Mouse (Mus musculus): ENCODE measurements around the gene Slc35g3. TPM values are rescaled to one million over a fixed set of nuclear protein-coding genes. Genes with fewer than 3 reads are reported as not detected.

The Slc35g3 gene
- total and polyA plus RNA-seq, 3 experiments = 0.18 to 0.27 TPM; not detected in 1

- DNase-seq (ENCODE audit: low spot score) = no peak
- ATAC-seq (ENCODE audit: extremely low read depth, insufficient number of reproducible peaks, low FRiP score, poor library complexity, severe bottlenecking) = no peak
- Histone ChIP-seq H3K9me3 (replicated peaks) (no peaks in the 10 kb centered on the region), H3K36me3 (replicated peaks) (no peaks in the 10 kb centered on the region), H3K4me3 (ENCODE audit: low read depth, low read length) (no peak overlapping the region), H3K4me1 (ENCODE audit: insufficient read depth, low read depth, low read length) (peaks cover 23% of the 10 kb centered on the region), H3K27me3 (ENCODE audit: insufficient read depth, low read length) (peaks cover 19% of the 10 kb centered on the region)
- TF ChIP-seq POLR2AphosphoS5 (IDR thresholded peaks at IDR 0.05; ENCODE audit: insufficient replicate concordance, low read depth, low read length) (no peak), GATA2 (IDR thresholded peaks at IDR 0.05; ENCODE audit: borderline replicate concordance, low read depth, low read length) (no peak), CTCF (IDR thresholded peaks at IDR 0.05; ENCODE audit: low read depth, low read length) (no peak), GATA1 (IDR thresholded peaks at IDR 0.05; ENCODE audit: borderline replicate concordance, low read length) (no peak), TAL1 (conservative IDR thresholded peaks at IDR 0.05; ENCODE audit: low read depth, low read length) (no peak)
These were observed 48.7 kb downstream of the Slc35g3 start for GRCm38 (mm10) chr11:69712954-69713672.

- Histone ChIP-seq H3K4me3 (ENCODE audit: low read depth, low read length) (no peak overlapping the region), H3K27me3 (ENCODE audit: insufficient read depth, low read length) (peaks cover 24% of the 10 kb centered on the region), H3K9me3 (replicated peaks) (no peaks in the 10 kb centered on the region), H3K4me1 (ENCODE audit: insufficient read depth, low read depth, low read length) (peaks cover 20% of the 10 kb centered on the region), H3K36me3 (replicated peaks) (no peaks in the 10 kb centered on the region)
- DNase-seq (ENCODE audit: low spot score) = no peak
- TF ChIP-seq GATA2 (IDR thresholded peaks at IDR 0.05; ENCODE audit: borderline replicate concordance, low read depth, low read length) = no peak
- TF ChIP-seq POLR2AphosphoS5 (IDR thresholded peaks at IDR 0.05; ENCODE audit: insufficient replicate concordance, low read depth, low read length) = no peak
- no peak for TF ChIP-seq GATA1 (IDR thresholded peaks at IDR 0.05; ENCODE audit: borderline replicate concordance, low read length)
- no peak for TF ChIP-seq TAL1 (conservative IDR thresholded peaks at IDR 0.05; ENCODE audit: low read depth, low read length)
- no peak for TF ChIP-seq CTCF (IDR thresholded peaks at IDR 0.05; ENCODE audit: low read depth, low read length)
- no peak for ATAC-seq (ENCODE audit: extremely low read depth, insufficient number of reproducible peaks, low FRiP score, poor library complexity, severe bottlenecking)
These were observed 50.7 kb downstream of the Slc35g3 start for GRCm38 (mm10) chr11:69711082-69711481.

GRCm38 (mm10) chr11:69710470-69710869, 51.3 kb downstream of the Slc35g3 start:
- H3K27me3 ChIP-seq (ENCODE audit: insufficient read depth, low read length) = peaks cover 23% of the 10 kb centered on the region
- DNase-seq (ENCODE audit: low spot score) (no peak), ATAC-seq (ENCODE audit: extremely low read depth, insufficient number of reproducible peaks, low FRiP score, poor library complexity, severe bottlenecking) (no peak)
- H3K4me3 ChIP-seq (ENCODE audit: low read depth, low read length) = no peak overlapping the region
- no peaks in the 10 kb centered on the region for H3K9me3 ChIP-seq (replicated peaks)
- H3K4me1 ChIP-seq (ENCODE audit: insufficient read depth, low read depth, low read length) = peaks cover 14% of the 10 kb centered on the region
- TF ChIP-seq TAL1 (conservative IDR thresholded peaks at IDR 0.05; ENCODE audit: low read depth, low read length) (no peak), CTCF (IDR thresholded peaks at IDR 0.05; ENCODE audit: low read depth, low read length) (no peak), GATA2 (IDR thresholded peaks at IDR 0.05; ENCODE audit: borderline replicate concordance, low read depth, low read length) (no peak), GATA1 (IDR thresholded peaks at IDR 0.05; ENCODE audit: borderline replicate concordance, low read length) (no peak)
- H3K36me3 ChIP-seq (replicated peaks) = no peaks in the 10 kb centered on the region

Other genes with a start within 250 kb of the Slc35g3 start
Only the 20 nearest of the 43 such genes appear.
- 2.1 TPM in 1 of 2 replicates, not detected in the other for gene Sox15, start 106.7 kb downstream of the Slc35g3 start, total RNA-seq (2014; fragmentation: Nextera tagmentation)
- 0.17 TPM in 1 of 2 replicates, not detected in the other for gene Sox15, start 106.7 kb downstream of the Slc35g3 start, total RNA-seq (2017)
- 0.20 and 0.36 TPM in 2 replicates for gene Sox15, start 106.7 kb downstream of the Slc35g3 start, polyA plus RNA-seq (2012)
- 27.0 and 31.1 TPM in 2 replicates for gene Mpdu1, start 99.3 kb downstream of the Slc35g3 start, total RNA-seq (2014; fragmentation: Nextera tagmentation)
- gene Mpdu1, start 99.3 kb downstream of the Slc35g3 start, total RNA-seq (2017) = 43.4 and 63.6 TPM in 2 replicates
- 22.7 and 24.9 TPM in 2 replicates for gene Mpdu1, start 99.3 kb downstream of the Slc35g3 start, polyA plus RNA-seq (2012)
- gene Cd68, start 95.8 kb downstream of the Slc35g3 start, total RNA-seq (2014; fragmentation: Nextera tagmentation) = 3.5 TPM in 1 of 2 replicates, not detected in the other
- 5.0 and 6.1 TPM in 2 replicates for gene Cd68, start 95.8 kb downstream of the Slc35g3 start, total RNA-seq (2017)
- 2.2 and 2.3 TPM in 2 replicates for gene Cd68, start 95.8 kb downstream of the Slc35g3 start, polyA plus RNA-seq (2012)
- 986 and 993 TPM in 2 replicates for gene Eif4a1, start 89.5 kb downstream of the Slc35g3 start, total RNA-seq (2014; fragmentation: Nextera tagmentation)
- 986 and 1,008 TPM in 2 replicates for gene Eif4a1, start 89.5 kb downstream of the Slc35g3 start, total RNA-seq (2017)
- 197 and 231 TPM in 2 replicates for gene Eif4a1, start 89.5 kb downstream of the Slc35g3 start, polyA plus RNA-seq (2012)
- 111 and 128 TPM in 2 replicates for gene Senp3, start 79.9 kb downstream of the Slc35g3 start, total RNA-seq (2014; fragmentation: Nextera tagmentation)
- 107 and 111 TPM in 2 replicates for gene Senp3, start 79.9 kb downstream of the Slc35g3 start, total RNA-seq (2017)
- 125 and 142 TPM in 2 replicates for gene Senp3, start 79.9 kb downstream of the Slc35g3 start, polyA plus RNA-seq (2012)
- gene Tnfsf13, start 76.2 kb downstream of the Slc35g3 start, total RNA-seq (2014; fragmentation: Nextera tagmentation) = not detected in 2 replicates
- not detected in 2 replicates for gene Tnfsf13, start 76.2 kb downstream of the Slc35g3 start, total RNA-seq (2017)
- gene Tnfsf13, start 76.2 kb downstream of the Slc35g3 start, polyA plus RNA-seq (2012) = not detected in 2 replicates
- gene Tnfsf12, start 66.1 kb downstream of the Slc35g3 start, total RNA-seq (2014; fragmentation: Nextera tagmentation) = not detected in 2 replicates
- gene Tnfsf12, start 66.1 kb downstream of the Slc35g3 start, total RNA-seq (2017) = not detected in 2 replicates
- not detected in 2 replicates for gene Tnfsf12, start 66.1 kb downstream of the Slc35g3 start, polyA plus RNA-seq (2012)
- not detected in 2 replicates for gene Tnfsfm13, start 65.9 kb downstream of the Slc35g3 start, total RNA-seq (2014; fragmentation: Nextera tagmentation)
- not detected in 2 replicates for gene Tnfsfm13, start 65.9 kb downstream of the Slc35g3 start, total RNA-seq (2017)
- not detected in 2 replicates for gene Tnfsfm13, start 65.9 kb downstream of the Slc35g3 start, polyA plus RNA-seq (2012)
- 192 and 251 TPM in 2 replicates for gene Polr2a, start 3.3 kb downstream of the Slc35g3 start, total RNA-seq (2014; fragmentation: Nextera tagmentation)
- gene Polr2a, start 3.3 kb downstream of the Slc35g3 start, total RNA-seq (2017) = 21.3 and 26.2 TPM in 2 replicates
- 116 and 119 TPM in 2 replicates for gene Polr2a, start 3.3 kb downstream of the Slc35g3 start, polyA plus RNA-seq (2012)
- 18.4 and 19.0 TPM in 2 replicates for gene Zbtb4, start 3.9 kb upstream of the Slc35g3 start, total RNA-seq (2014; fragmentation: Nextera tagmentation)
- gene Zbtb4, start 3.9 kb upstream of the Slc35g3 start, total RNA-seq (2017) = 5.6 and 8.6 TPM in 2 replicates
- gene Zbtb4, start 3.9 kb upstream of the Slc35g3 start, polyA plus RNA-seq (2012) = 13.0 and 13.4 TPM in 2 replicates
- 2.3 and 2.8 TPM in 2 replicates for gene Chrnb1, start 34.0 kb upstream of the Slc35g3 start, total RNA-seq (2014; fragmentation: Nextera tagmentation)
- 1.1 and 1.2 TPM in 2 replicates for gene Chrnb1, start 34.0 kb upstream of the Slc35g3 start, total RNA-seq (2017)
- 0.39 and 0.50 TPM in 2 replicates for gene Chrnb1, start 34.0 kb upstream of the Slc35g3 start, polyA plus RNA-seq (2012)
- gene Fgf11, start 39.9 kb upstream of the Slc35g3 start, total RNA-seq (2014; fragmentation: Nextera tagmentation) = 24.9 and 28.9 TPM in 2 replicates
- 3.6 and 4.2 TPM in 2 replicates for gene Fgf11, start 39.9 kb upstream of the Slc35g3 start, total RNA-seq (2017)
- 7.7 and 8.6 TPM in 2 replicates for gene Fgf11, start 39.9 kb upstream of the Slc35g3 start, polyA plus RNA-seq (2012)
- not detected in 2 replicates for gene Tmem102, start 43.7 kb upstream of the Slc35g3 start, total RNA-seq (2014; fragmentation: Nextera tagmentation)
- not detected in 2 replicates for gene Tmem102, start 43.7 kb upstream of the Slc35g3 start, total RNA-seq (2017)
- gene Tmem102, start 43.7 kb upstream of the Slc35g3 start, polyA plus RNA-seq (2012) = not detected in 2 replicates
- gene Gm39566, start 53.3 kb upstream of the Slc35g3 start, total RNA-seq (2014; fragmentation: Nextera tagmentation) = not detected in 2 replicates
- 0.05 and 0.06 TPM in 2 replicates for gene Gm39566, start 53.3 kb upstream of the Slc35g3 start, total RNA-seq (2017)
- not detected in 2 replicates for gene Gm39566, start 53.3 kb upstream of the Slc35g3 start, polyA plus RNA-seq (2012)
- gene Spem2, start 56.5 kb upstream of the Slc35g3 start, total RNA-seq (2014; fragmentation: Nextera tagmentation) = not detected in 2 replicates
- not detected in 2 replicates for gene Spem2, start 56.5 kb upstream of the Slc35g3 start, total RNA-seq (2017)
- not detected in 2 replicates for gene Spem2, start 56.5 kb upstream of the Slc35g3 start, polyA plus RNA-seq (2012)
- not detected in 2 replicates for gene Spem1, start 60.2 kb upstream of the Slc35g3 start, total RNA-seq (2014; fragmentation: Nextera tagmentation)
- gene Spem1, start 60.2 kb upstream of the Slc35g3 start, total RNA-seq (2017) = 0.11 TPM in 1 of 2 replicates, not detected in the other
- gene Spem1, start 60.2 kb upstream of the Slc35g3 start, polyA plus RNA-seq (2012) = not detected in 2 replicates
- 3.0 and 6.8 TPM in 2 replicates for gene Nlgn2, start 75.8 kb upstream of the Slc35g3 start, total RNA-seq (2014; fragmentation: Nextera tagmentation)
- 0.93 and 1.5 TPM in 2 replicates for gene Nlgn2, start 75.8 kb upstream of the Slc35g3 start, total RNA-seq (2017)
- 3.1 and 3.5 TPM in 2 replicates for gene Nlgn2, start 75.8 kb upstream of the Slc35g3 start, polyA plus RNA-seq (2012)
- 116 and 202 TPM in 2 replicates for gene Tmem256, start 76.5 kb upstream of the Slc35g3 start, total RNA-seq (2014; fragmentation: Nextera tagmentation)
- gene Tmem256, start 76.5 kb upstream of the Slc35g3 start, total RNA-seq (2017) = 409 and 434 TPM in 2 replicates
- gene Tmem256, start 76.5 kb upstream of the Slc35g3 start, polyA plus RNA-seq (2012) = 513 and 777 TPM in 2 replicates
- 26.2 and 32.3 TPM in 2 replicates for gene Plscr3, start 84.4 kb upstream of the Slc35g3 start, total RNA-seq (2014; fragmentation: Nextera tagmentation)
- gene Plscr3, start 84.4 kb upstream of the Slc35g3 start, total RNA-seq (2017) = 9.3 and 12.1 TPM in 2 replicates
- gene Plscr3, start 84.4 kb upstream of the Slc35g3 start, polyA plus RNA-seq (2012) = 54.2 and 61.1 TPM in 2 replicates
- gene Tnk1, start 96.8 kb upstream of the Slc35g3 start, total RNA-seq (2014; fragmentation: Nextera tagmentation) = 4.3 and 9.0 TPM in 2 replicates
- gene Tnk1, start 96.8 kb upstream of the Slc35g3 start, total RNA-seq (2017) = 0.82 and 1.5 TPM in 2 replicates
- gene Tnk1, start 96.8 kb upstream of the Slc35g3 start, polyA plus RNA-seq (2012) = 0.47 and 0.95 TPM in 2 replicates

All from G1E (cell line).